In genomic region chr2:89948564-89948963, GRCm38 (mm10) we compare ENCODE assay signal across 18 mouse cellular contexts. TPM values are rescaled to one million over a fixed set of nuclear protein-coding genes. Genes with fewer than 3 reads are reported as not detected.
DNase-seq lines count a peak whose midpoint lies in the region; TF ChIP-seq lines count a peak whose summit lies in the region.
"Had no signal": no experiment of that assay in that cellular context is flagged by ENCODE, and none has a peak within 500 bp of the region (broad histone marks: within the 10 kb centered on the region; RNA-seq: fewer than 3 reads in every experiment).

TSS of gene Olfr1259 (minus strand) at chr2:89948664.

- H3K4me2 ChIP-seq in myocyte (ENCODE audit: low read depth): peak within 1 kb of the TSS; percentile 42

- H3ac ChIP-seq in myocyte (ENCODE audit: control insufficient read depth, insufficient read length): no peak within 1 kb of the TSS

- no peak for DNase-seq in testis, postnatal 10 days (ENCODE audit: low spot score)
- DNase-seq: adrenal gland, adult 2 months; adrenal gland, adult 8-10 months; adrenal gland, postnatal 10 days; adrenal gland, postnatal 14 days; adrenal gland, postnatal 25 days; adrenal gland, postnatal 36 days; B cell, adult 2 months; cerebellum, adult 11 months; cerebellum, adult 11-12 months; cerebellum, adult 18-20 months; cerebellum, adult 2 months had no signal

- H3K36me3 ChIP-seq in myocyte (ENCODE audit: control insufficient read depth, insufficient read depth): no peaks in the 10 kb centered on the region
- H3K36me3 ChIP-seq: G1E had no signal

- no peaks in the 10 kb centered on the region for H3K79me2 ChIP-seq in myocyte (ENCODE audit: control insufficient read depth, insufficient read depth)

- no peaks in the 10 kb centered on the region for H3K27me3 ChIP-seq in myocyte (ENCODE audit: control insufficient read depth, insufficient read depth, insufficient read length)

- H3K4me3 ChIP-seq in myocyte: no peak within 1 kb of the TSS

- TF ChIP-seq POLR2A in myocyte (IDR thresholded peaks at IDR 0.05; ENCODE audit: insufficient read length, low read depth): no peak

TF ChIP-seq in myocyte, 11 proteins besides CTCF, POLR2A, EP300 and RAD21:
- no peak for TF ChIP-seq REST (IDR thresholded peaks at IDR 0.05; ENCODE audit: insufficient read depth, insufficient read length)
- TF ChIP-seq MAX (IDR thresholded peaks at IDR 0.05; ENCODE audit: low read depth): no peak
- no peak for TF ChIP-seq TCF3 (IDR thresholded peaks at IDR 0.05; ENCODE audit: insufficient read length, low read depth)
- no peak for TF ChIP-seq USF1 (IDR thresholded peaks at IDR 0.05; ENCODE audit: low read depth)
- no peak for TF ChIP-seq POLR2AphosphoS2 (IDR thresholded peaks at IDR 0.05; ENCODE audit: insufficient read length, low read depth)
- no peak for TF ChIP-seq E2F4 (IDR thresholded peaks at IDR 0.05; ENCODE audit: insufficient read depth)
- TF ChIP-seq MYOG (IDR thresholded peaks at IDR 0.05; ENCODE audit: control insufficient read depth in 1 of 3, insufficient read depth in 1 of 3, insufficient read length in 2 of 3, low read depth in 2 of 3): no peak
- TF ChIP-seq SRF (IDR thresholded peaks at IDR 0.05; ENCODE audit: control insufficient read depth, insufficient read length, low read depth): no peak
- no peak for TF ChIP-seq TCF12 (IDR thresholded peaks at IDR 0.05; ENCODE audit: insufficient read depth, poor library complexity, severe bottlenecking)

RNA-seq across cellular contexts. Expression of gene Olfr1259, which starts in this region (rescaled TPM):
- 0.59 TPM for polyA plus RNA-seq in myocyte (2012; fragmentation: generic; extraction: Trizol)
- polyA plus RNA-seq: activated CD4-positive, CD25-positive, alpha-beta regulatory T cell, adult 4 months; adrenal gland, adult 2 months; brain, embryonic 14.5 days; CD4-positive, CD25-positive, alpha-beta regulatory T cell, adult 4 months; cerebellum, adult 2 months; G1E; Patski had no signal
